Mouse (Mus musculus): Measurements from ENCODE around the gene Ulk1. TPM values are rescaled to one million over a fixed set of nuclear protein-coding genes. Genes with fewer than 3 reads are reported as not detected.

The Ulk1 gene
- polyA plus RNA-seq, 1 experiment from 2014 or later: 47.5 TPM

Other genes starting within 250 kb of the Ulk1 start
- gene Noc4l, start 156.7 kb downstream of the Ulk1 start, polyA plus RNA-seq (2015; fragmentation: Nextera tagmentation; extraction: Ambion mirVana): 49.6 and 53.9 TPM in 2 replicates
- gene Ddx51, start 156.6 kb downstream of the Ulk1 start, polyA plus RNA-seq (2015; fragmentation: Nextera tagmentation; extraction: Ambion mirVana): 17.8 and 23.2 TPM in 2 replicates
- gene Ep400, start 39.4 kb downstream of the Ulk1 start, polyA plus RNA-seq (2015; fragmentation: Nextera tagmentation; extraction: Ambion mirVana): 58.9 and 69.1 TPM in 2 replicates
- gene Pus1, start 29.4 kb downstream of the Ulk1 start, polyA plus RNA-seq (2015; fragmentation: Nextera tagmentation; extraction: Ambion mirVana): 20.1 and 22.0 TPM in 2 replicates
- gene Hscb, start 29.7 kb upstream of the Ulk1 start, polyA plus RNA-seq (2015; fragmentation: Nextera tagmentation; extraction: Ambion mirVana): 9.4 and 12.1 TPM in 2 replicates
- gene Chek2, start 29.9 kb upstream of the Ulk1 start, polyA plus RNA-seq (2015; fragmentation: Nextera tagmentation; extraction: Ambion mirVana): 13.5 and 13.7 TPM in 2 replicates
- 40.5 and 47.3 TPM in 2 replicates for gene Ttc28, start 69.7 kb upstream of the Ulk1 start, polyA plus RNA-seq (2015; fragmentation: Nextera tagmentation; extraction: Ambion mirVana)